Mouse (Mus musculus) kidney, postnatal 0 days (tissue): ENCODE measurements around the gene Khdc3. TPM values are rescaled to one million over a fixed set of nuclear protein-coding genes. Genes with fewer than 3 reads are reported as not detected.
"Not testable (repeated sequence)": the region's sequence is repeated elsewhere in the genome, so short reads cannot be mapped to it uniquely, and the experiment has no call there.

Experiments
- ATAC-seq: fragments of 200-750 bp; cut with Nextera tagmentation; replicated peaks from 2 replicates; pipeline ENCODE4 v1.8.0; 2017; ENCODE audit warnings: low read depth, moderate number of reproducible peaks, moderate TSS enrichment, moderate library complexity; ENCODE audit not compliant: low FRiP score
- DNase-seq: peaks from one replicate; pipeline ENCODE4 v3.0.0-alpha.2; 2016; ENCODE audit warnings: low spot score
- H3K27ac ChIP-seq: fragments of 300-500 bp; sonication (generic); 2 replicates; pipeline ENCODE4 v1.5.1; 2014; ENCODE audit warnings: mild to moderate bottlenecking
- H3K27me3 ChIP-seq: fragments of 300-500 bp; sonication (generic); 2 replicates; pipeline ENCODE4 v1.6.1; 2014; ENCODE audit warnings: low read length, mixed read lengths; ENCODE audit not compliant: insufficient read depth
- H3K36me3 ChIP-seq: fragments of 300-500 bp; sonication (generic); 2 replicates; pipeline ENCODE4 v1.6.1; 2014; ENCODE audit warnings: low read length, mixed read lengths; ENCODE audit not compliant: insufficient read depth
- H3K4me1 ChIP-seq: fragments of 300-500 bp; sonication (generic); replicated peaks from 2 replicates; pipeline ENCODE4 v1.6.1; 2014; ENCODE audit warnings: antibody characterized with exemption, low read length, mixed read lengths; ENCODE audit not compliant: insufficient read depth
- H3K4me2 ChIP-seq: fragments of 300-500 bp; sonication (generic); 2 replicates; pipeline ENCODE4 v1.6.1; 2014; ENCODE audit warnings: mild to moderate bottlenecking, low read length, moderate library complexity, mixed read lengths
- H3K4me3 ChIP-seq: fragments of 300-500 bp; sonication (generic); replicated peaks from 2 replicates; pipeline ENCODE4 v1.5.1; 2014; ENCODE audit warnings: low read depth, low read length
- H3K9ac ChIP-seq: fragments of 300-500 bp; sonication (generic); 2 replicates; pipeline ENCODE4 v1.6.1; 2014; ENCODE audit warnings: low read depth, low read length
- H3K9me3 ChIP-seq: fragments of 300-500 bp; sonication (generic); replicated peaks from 2 replicates; pipeline ENCODE4 v1.6.1; 2016; ENCODE audit warnings: low read length, inconsistent platforms, mixed read lengths
- CTCF ChIP-seq: IDR thresholded peaks from 2 replicates; pipeline ENCODE4 v1.5.1; 2016; ENCODE audit warnings: antibody characterized with exemption, low read depth, mild to moderate bottlenecking, moderate library complexity
- WGBS: fragments of 180-500 bp; shearing (Covaris S2); extraction: QIAGEN DNeasy Blood & Tissue Kit; methylation state at CpG from one replicate; pipeline ENCODE4 v1.1.7; 2014; 5-methylcytosine and 5-hydroxymethylcytosine counted together
- polyA plus RNA-seq: library from polyadenylated mRNA; unstranded; fragments of >200 nt; fragmentation: Nextera tagmentation; extraction: Ambion mirVana; gene quantifications from 2 replicates; pipeline ENCODE4 v1.2.1, GENCODE M21; 2015

The Khdc3 gene
- polyA plus RNA-seq, 1 experiment from 2014 or later, result 0.29 TPM

DNA sequence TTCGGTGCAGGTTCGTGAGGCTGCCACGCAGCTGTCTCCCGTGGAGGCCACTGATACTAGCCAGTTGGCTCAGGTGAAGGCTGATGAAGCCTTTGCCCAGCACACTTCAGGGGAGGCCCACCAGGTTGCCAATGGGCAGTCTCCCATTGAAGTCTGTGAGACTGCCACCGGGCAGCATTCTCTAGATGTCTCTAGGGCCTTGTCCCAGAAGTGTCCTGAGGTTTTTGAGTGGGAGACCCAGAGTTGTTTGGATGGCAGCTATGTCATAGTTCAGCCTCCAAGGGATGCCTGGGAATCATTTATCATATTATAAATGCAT is 2.2 kb downstream of the Khdc3 start:
- no peak for TF ChIP-seq CTCF
- peak overlapping the region; percentile 31 for H3K4me3 ChIP-seq
- no peaks in the 10 kb centered on the region for H3K36me3 ChIP-seq
- no peaks in the 10 kb centered on the region for H3K9me3 ChIP-seq
- no peaks in the 10 kb centered on the region for H3K27me3 ChIP-seq
- no peak overlapping the region for H3K27ac ChIP-seq
- H3K9ac ChIP-seq, result peak overlapping the region; percentile 54
- H3K4me1 ChIP-seq, result no peaks in the 10 kb centered on the region
- 45% methylated on average over 5 of the region's 5 CpGs for WGBS
- H3K4me2 ChIP-seq, result peak overlapping the region; percentile 63
- ATAC-seq (no peak; the same call in 1 of the 2 replicates), DNase-seq (no peak)

DNA sequence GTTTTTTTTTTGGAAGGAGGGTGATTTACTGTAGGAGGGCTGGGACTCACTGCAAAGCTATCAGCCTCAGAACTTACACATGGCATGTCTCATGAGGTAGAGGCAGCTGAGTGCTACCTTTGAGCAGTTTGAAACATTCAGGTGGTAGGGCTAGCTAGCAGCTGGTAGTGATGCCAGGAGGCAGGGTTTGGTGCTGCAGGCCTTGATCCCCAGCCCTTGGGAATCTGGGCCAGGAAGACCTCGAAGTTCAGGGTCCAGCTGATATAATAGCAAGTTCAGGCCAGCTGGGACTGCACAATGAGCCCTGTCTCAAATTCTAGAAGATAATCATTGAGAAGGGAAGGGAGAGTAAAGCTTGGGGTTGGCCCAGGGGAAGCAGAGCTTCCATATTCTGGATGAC is 3.5 kb downstream of the Khdc3 start:
- H3K9me3 ChIP-seq, result no peaks in the 10 kb centered on the region
- no peak overlapping the region for H3K27ac ChIP-seq
- DNase-seq (no peak), ATAC-seq (no peak)
- no peaks in the 10 kb centered on the region for H3K4me1 ChIP-seq
- WGBS, result 79% methylated on average over 1 of the region's 1 CpGs
- H3K4me3 ChIP-seq, result no peak overlapping the region
- H3K9ac ChIP-seq, result no peak overlapping the region
- no peak overlapping the region for H3K4me2 ChIP-seq
- no peaks in the 10 kb centered on the region for H3K27me3 ChIP-seq
- no peak for TF ChIP-seq CTCF
- H3K36me3 ChIP-seq, result no peaks in the 10 kb centered on the region

DNA sequence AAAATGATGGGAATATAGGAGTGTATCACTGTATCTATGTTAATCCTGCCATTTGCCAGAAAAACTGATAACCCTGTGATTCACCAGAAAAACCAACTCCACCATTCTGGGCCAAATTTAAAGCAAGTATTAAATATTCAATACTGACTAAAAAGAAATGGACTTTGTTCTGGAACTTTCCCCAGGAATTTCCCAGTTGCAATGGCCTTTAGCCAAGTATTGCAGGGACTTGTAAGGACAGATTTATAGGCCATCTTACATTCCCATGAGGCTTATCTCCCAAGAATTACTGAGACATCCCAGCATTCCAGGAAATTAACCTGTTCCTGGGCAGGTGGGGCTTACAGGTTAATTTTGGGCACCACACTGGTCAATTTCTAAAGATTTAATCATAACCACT is 4.1 kb downstream of the Khdc3 start:
- Histone ChIP-seq H3K27ac (no peak overlapping the region), H3K27me3 (no peaks in the 10 kb centered on the region), H3K4me2 (no peak overlapping the region), H3K4me1 (no peaks in the 10 kb centered on the region), H3K9ac (no peak overlapping the region), H3K36me3 (no peaks in the 10 kb centered on the region), H3K4me3 (no peak overlapping the region), H3K9me3 (no peaks in the 10 kb centered on the region)
- ATAC-seq, result no peak
- no peak for TF ChIP-seq CTCF
- peak; percentile 60 for DNase-seq

DNA sequence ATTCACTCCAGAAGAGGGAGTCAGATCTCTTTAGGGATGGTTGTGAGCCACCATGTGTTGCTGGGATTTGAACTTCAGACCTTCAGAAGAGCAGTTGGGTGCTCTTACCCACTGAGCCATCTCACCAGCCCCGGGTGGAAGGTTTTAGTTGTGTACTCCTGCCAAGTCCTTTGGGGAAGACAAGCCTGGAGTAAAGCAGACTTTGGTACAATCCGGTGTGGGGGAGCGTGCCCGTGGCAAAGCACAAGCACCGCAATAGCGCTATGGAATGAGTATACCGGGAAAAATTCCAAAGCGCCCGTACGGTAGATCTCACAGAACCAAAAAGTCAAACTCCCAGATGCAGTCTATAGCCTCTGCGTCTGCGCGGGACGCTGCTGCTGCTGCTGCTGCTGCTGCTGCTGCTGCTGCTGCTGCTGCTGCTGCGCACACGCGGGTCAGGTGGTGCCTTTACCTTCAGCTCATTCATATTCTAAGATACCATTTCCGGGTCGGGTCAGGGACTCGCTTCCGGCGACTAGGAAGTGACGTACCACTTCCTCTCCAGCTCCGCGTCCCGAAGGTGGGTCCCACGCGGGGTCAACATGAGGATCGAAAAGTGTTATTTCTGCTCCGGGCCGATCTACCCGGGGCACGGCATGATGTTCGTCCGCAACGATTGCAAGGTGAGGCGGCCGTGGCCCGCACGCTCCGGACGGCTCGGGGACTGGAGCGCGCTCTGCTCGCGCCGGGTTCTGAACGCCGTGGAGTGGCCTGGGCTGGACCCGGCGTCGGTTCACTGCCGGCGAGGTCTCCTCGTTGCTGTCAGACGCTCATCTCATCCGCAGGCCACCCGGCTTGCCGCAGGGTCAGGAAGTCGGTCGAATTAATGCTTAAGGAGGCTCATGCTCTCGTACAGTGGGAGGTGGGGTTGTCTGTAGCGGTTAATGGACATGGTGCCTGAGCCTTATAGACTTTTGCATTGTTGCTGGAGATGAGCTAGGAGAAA is 11.6 kb downstream of the Khdc3 start, which contains the start of gene Rsl24d1:
Gene Rsl24d1 (plus strand): TSS at position 508 of the 988 bp plus-strand sequence.
- under 1% methylated on average over 64 of the region's 64 CpGs for WGBS

DNA sequence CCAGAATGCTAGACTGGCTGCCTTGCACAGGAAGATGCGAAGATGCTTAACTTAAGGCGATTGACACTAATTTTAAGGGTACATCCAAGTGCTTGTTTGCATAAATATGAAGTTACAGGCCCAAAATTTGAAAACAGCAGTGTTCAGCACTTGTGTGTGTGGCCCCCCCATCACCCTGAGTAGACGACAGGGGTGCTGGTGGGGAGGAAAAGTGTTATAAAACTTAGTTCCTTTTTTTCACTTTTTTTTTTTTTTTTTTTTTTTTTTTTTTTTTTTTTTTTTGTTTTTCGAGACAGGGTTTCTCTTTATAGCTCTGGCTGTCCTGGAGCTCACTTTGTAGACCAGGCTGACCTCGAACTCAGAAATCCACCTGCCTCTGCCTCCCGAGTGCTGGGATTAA is 15.1 kb downstream of the Khdc3 start:
- H3K4me2 ChIP-seq, H3K9ac ChIP-seq: not testable (repeated sequence)
- 90% methylated on average over 5 of the region's 6 CpGs for WGBS

More for the DNA sequence above, 11.6 kb downstream of the Khdc3 start, which contains the start of gene Rsl24d1:
- Histone ChIP-seq H3K4me1 (0 out of 2 replicates have a peak, but pooled peaks cover 4% of the 10 kb centered on the region), H3K36me3 (peaks cover 18% of the 10 kb centered on the region), H3K27ac (peak within 1 kb of the TSS; percentile 85), H3K9me3 (no peaks in the 10 kb centered on the region), H3K4me2 (peak within 1 kb of the TSS; percentile 79), H3K4me3 (peak within 1 kb of the TSS; percentile 94), H3K9ac (peak within 1 kb of the TSS; percentile 81), H3K27me3 (no peaks in the 10 kb centered on the region)
- ATAC-seq, result peak; percentile 98
- DNase-seq, result peak; percentile 96
- TF ChIP-seq CTCF, result no peak

DNA sequence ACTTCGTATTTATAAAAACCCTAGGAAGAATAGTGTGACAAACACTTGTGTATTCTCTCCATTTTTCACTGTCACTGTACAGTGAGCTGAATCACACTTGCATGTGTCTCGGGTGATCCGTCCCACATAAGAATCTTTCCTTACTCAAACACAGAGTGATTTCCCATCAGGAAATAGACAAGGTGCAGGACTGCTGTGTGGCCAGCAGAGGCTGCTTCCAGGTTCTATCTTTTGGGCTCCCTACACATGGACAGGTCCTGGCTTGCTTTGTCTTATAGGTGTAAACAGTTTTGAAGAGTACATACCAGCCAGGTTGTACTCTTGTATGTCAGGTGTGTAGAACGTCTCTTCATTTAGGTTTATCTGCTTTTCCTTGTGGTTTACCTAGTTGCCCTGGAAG is 16.4 kb downstream of the Khdc3 start:
- WGBS, result 87% methylated on average over 4 of the region's 4 CpGs
- Histone ChIP-seq H3K9me3 (no peaks in the 10 kb centered on the region), H3K4me3 (no peak overlapping the region), H3K36me3 (peaks cover 39% of the 10 kb centered on the region), H3K4me2 (no peak overlapping the region), H3K27me3 (no peaks in the 10 kb centered on the region), H3K4me1 (0 out of 2 replicates have a peak, but pooled peaks cover 4% of the 10 kb centered on the region), H3K9ac (no peak overlapping the region), H3K27ac (no peak overlapping the region)
- ATAC-seq (no peak), DNase-seq (peak; percentile 16)
- peak; percentile 41; the same call in 1 of the 2 replicates for TF ChIP-seq CTCF

More for the DNA sequence above, 15.1 kb downstream of the Khdc3 start:
- not testable (repeated sequence) for ATAC-seq, DNase-seq, H3K27me3 ChIP-seq, H3K4me1 ChIP-seq, H3K4me3 ChIP-seq, H3K9me3 ChIP-seq, H3K27ac ChIP-seq
- H3K36me3 ChIP-seq, result peaks cover 34% of the 10 kb centered on the region
